Mouse (Mus musculus): Measurements from ENCODE around the gene Tmprss13.
A peak's percentile ranks its signal among the peaks of the same experiment; 100 is the strongest.

Tmprss13 gene

GRCm38 (mm10) chr9:45329577-45329976 lies 10.7 kb downstream of the Tmprss13 start:
- no peak for DNase-seq (ENCODE audit: inconsistent ontology term)

GRCm38 (mm10) chr9:45337406-45337805 lies 18.5 kb downstream of the Tmprss13 start:
- no peak for DNase-seq (ENCODE audit: inconsistent ontology term)

GRCm38 (mm10) chr9:45343066-45343465 lies 24.2 kb downstream of the Tmprss13 start:
- no peak for DNase-seq (ENCODE audit: inconsistent ontology term)

- DNase-seq (ENCODE audit: inconsistent ontology term) = peak; percentile 21
These were observed 26.6 kb downstream of the Tmprss13 start for GRCm38 (mm10) chr9:45345516-45345915.

- no peak for DNase-seq (ENCODE audit: inconsistent ontology term)
These were observed 27.4 kb downstream of the Tmprss13 start for GRCm38 (mm10) chr9:45346276-45346675.

- DNase-seq (ENCODE audit: inconsistent ontology term) = no peak
These were observed 29.7 kb downstream of the Tmprss13 start for GRCm38 (mm10) chr9:45348560-45348959.

- peak; percentile 43 for DNase-seq (ENCODE audit: inconsistent ontology term)
These were observed 30.3 kb downstream of the Tmprss13 start for GRCm38 (mm10) chr9:45349181-45349580.

- no peak for DNase-seq (ENCODE audit: inconsistent ontology term)
These were observed 31.0 kb downstream of the Tmprss13 start for GRCm38 (mm10) chr9:45349851-45350250.

GRCm38 (mm10) chr9:45355192-45355591 lies 36.3 kb downstream of the Tmprss13 start:
- no peak for DNase-seq (ENCODE audit: inconsistent ontology term)

GRCm38 (mm10) chr9:45358356-45358755 lies 39.5 kb downstream of the Tmprss13 start:
- no peak for DNase-seq (ENCODE audit: inconsistent ontology term)

- DNase-seq (ENCODE audit: inconsistent ontology term) = peak; percentile 37
These were observed 43.2 kb downstream of the Tmprss13 start for GRCm38 (mm10) chr9:45362051-45362461.

- no peak for DNase-seq (ENCODE audit: inconsistent ontology term)
These were observed 44.8 kb downstream of the Tmprss13 start for GRCm38 (mm10) chr9:45363639-45364214.

GRCm38 (mm10) chr9:45367716-45368115 lies 48.8 kb downstream of the Tmprss13 start:
- DNase-seq (ENCODE audit: inconsistent ontology term) = no peak

- DNase-seq (ENCODE audit: inconsistent ontology term) = no peak
These were observed 49.5 kb downstream of the Tmprss13 start for GRCm38 (mm10) chr9:45368341-45368901.

GRCm38 (mm10) chr9:45370117-45370561 lies 51.2 kb downstream of the Tmprss13 start, which contains the start of gene Fxyd6:
Gene Fxyd6 (plus strand): TSS chr9:45370185.
- peak; percentile 69 for DNase-seq (ENCODE audit: inconsistent ontology term)

GRCm38 (mm10) chr9:45370616-45371336 lies 51.9 kb downstream of the Tmprss13 start:
- no peak for DNase-seq (ENCODE audit: inconsistent ontology term)

GRCm38 (mm10) chr9:45371337-45371707 lies 52.4 kb downstream of the Tmprss13 start:
- DNase-seq (ENCODE audit: inconsistent ontology term) = no peak

GRCm38 (mm10) chr9:45373896-45374295 lies 55.0 kb downstream of the Tmprss13 start:
- no peak for DNase-seq (ENCODE audit: inconsistent ontology term)

- no peak for DNase-seq (ENCODE audit: inconsistent ontology term)
These were observed 56.1 kb downstream of the Tmprss13 start for GRCm38 (mm10) chr9:45374988-45375502.

- DNase-seq (ENCODE audit: inconsistent ontology term) = no peak
These were observed 57.5 kb downstream of the Tmprss13 start for GRCm38 (mm10) chr9:45376427-45376826.

- no peak for DNase-seq (ENCODE audit: inconsistent ontology term)
These were observed 58.0 kb downstream of the Tmprss13 start for GRCm38 (mm10) chr9:45376883-45377282.

- no peak for DNase-seq (ENCODE audit: inconsistent ontology term)
These were observed 61.7 kb downstream of the Tmprss13 start for GRCm38 (mm10) chr9:45380411-45381251.

All from Muller cell, postnatal 12 days (primary cell).